Mouse (Mus musculus): ENCODE measurements around the gene Shroom1. TPM values are rescaled to one million over a fixed set of nuclear protein-coding genes. Genes with fewer than 3 reads are reported as not detected.

Gene Shroom1
- polyA plus RNA-seq, 1 experiment: 0.35 TPM

GRCm38 (mm10) chr11:53505026-53505663 is 48.1 kb downstream of the Shroom1 start:
- TF ChIP-seq POLR2A (IDR thresholded peaks at IDR 0.05; ENCODE audit: low read depth, low read length): no peak
- WGBS: 89% methylated on average over 5 of the region's 5 CpGs
- no peaks in the 10 kb centered on the region for H3K4me1 ChIP-seq (ENCODE audit: control insufficient read depth, insufficient read depth, insufficient read length)
- H3K27ac ChIP-seq (ENCODE audit: insufficient read depth, low read length): no peak overlapping the region
- no peak for DNase-seq (ENCODE audit: low read depth in 1 of 2, low spot score in 2 of 2)
- no peaks in the 10 kb centered on the region; the same call in 1 of the 2 replicates for H3K27me3 ChIP-seq (ENCODE audit: control insufficient read depth, insufficient read depth, low read length)
- no peaks in the 10 kb centered on the region for H3K36me3 ChIP-seq (ENCODE audit: control insufficient read depth, insufficient read depth, low read length)
- no peak overlapping the region for H3K4me3 ChIP-seq (ENCODE audit: extremely low read depth, insufficient read depth, insufficient read length)

- H3K27me3 ChIP-seq (ENCODE audit: control insufficient read depth, insufficient read depth, low read length): no peaks in the 10 kb centered on the region
- no peak overlapping the region for H3K27ac ChIP-seq (ENCODE audit: insufficient read depth, low read length)
- no peaks in the 10 kb centered on the region for H3K4me1 ChIP-seq (ENCODE audit: control insufficient read depth, insufficient read depth, insufficient read length)
- H3K4me3 ChIP-seq (ENCODE audit: extremely low read depth, insufficient read depth, insufficient read length): no peak overlapping the region
- WGBS: 92% methylated on average over 9 of the region's 9 CpGs
- H3K36me3 ChIP-seq (ENCODE audit: control insufficient read depth, insufficient read depth, low read length): no peaks in the 10 kb centered on the region
- no peak for DNase-seq (ENCODE audit: low read depth in 1 of 2, low spot score in 2 of 2)
- TF ChIP-seq POLR2A (IDR thresholded peaks at IDR 0.05; ENCODE audit: low read depth, low read length): no peak
Observed at GRCm38 (mm10) chr11:53507098-53507805, 50.2 kb downstream of the Shroom1 start.

DNA sequence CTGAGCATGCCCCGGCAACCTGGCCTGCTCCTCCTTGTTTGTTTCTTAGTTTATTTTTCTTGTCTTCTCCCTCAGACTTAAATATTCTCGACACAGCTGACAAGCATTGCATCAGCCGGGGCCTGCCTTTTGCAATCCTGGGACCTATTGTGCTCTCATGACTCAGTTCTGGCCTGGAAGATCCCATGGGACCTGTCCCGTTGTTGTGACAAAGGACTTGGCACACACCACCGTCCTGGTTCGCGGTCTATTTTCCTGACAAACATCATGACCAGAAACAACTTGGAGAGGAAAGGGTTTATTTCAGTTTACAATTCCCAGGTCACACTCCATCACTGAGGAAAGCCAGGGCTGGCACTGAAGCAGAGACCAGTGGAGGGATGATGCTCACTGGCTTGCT is 51.1 kb downstream of the Shroom1 start:
- no peaks in the 10 kb centered on the region for H3K4me1 ChIP-seq (ENCODE audit: control insufficient read depth, insufficient read depth, insufficient read length)
- no peaks in the 10 kb centered on the region for H3K27me3 ChIP-seq (ENCODE audit: control insufficient read depth, insufficient read depth, low read length)
- no peak for DNase-seq (ENCODE audit: low read depth in 1 of 2, low spot score in 2 of 2)
- WGBS: 88% methylated on average over 7 of the region's 7 CpGs
- H3K27ac ChIP-seq (ENCODE audit: insufficient read depth, low read length): no peak overlapping the region
- TF ChIP-seq CTCF (IDR thresholded peaks at IDR 0.05; ENCODE audit: extremely low read depth, insufficient read depth, insufficient read length, insufficient replicate concordance) (no peak), POLR2A (IDR thresholded peaks at IDR 0.05; ENCODE audit: low read depth, low read length) (no peak)
- no peaks in the 10 kb centered on the region for H3K36me3 ChIP-seq (ENCODE audit: control insufficient read depth, insufficient read depth, low read length)
- no peak overlapping the region for H3K4me3 ChIP-seq (ENCODE audit: extremely low read depth, insufficient read depth, insufficient read length)

- no peak overlapping the region for H3K27ac ChIP-seq (ENCODE audit: insufficient read depth, low read length)
- no peak for DNase-seq (ENCODE audit: low read depth in 1 of 2, low spot score in 2 of 2)
- no peaks in the 10 kb centered on the region for H3K36me3 ChIP-seq (ENCODE audit: control insufficient read depth, insufficient read depth, low read length)
- 86% methylated on average over 3 of the region's 3 CpGs for WGBS
- no peaks in the 10 kb centered on the region for H3K27me3 ChIP-seq (ENCODE audit: control insufficient read depth, insufficient read depth, low read length)
- no peaks in the 10 kb centered on the region for H3K4me1 ChIP-seq (ENCODE audit: control insufficient read depth, insufficient read depth, insufficient read length)
- TF ChIP-seq CTCF (IDR thresholded peaks at IDR 0.05; ENCODE audit: extremely low read depth, insufficient read depth, insufficient read length, insufficient replicate concordance): no peak
- TF ChIP-seq POLR2A (IDR thresholded peaks at IDR 0.05; ENCODE audit: low read depth, low read length): no peak
- H3K4me3 ChIP-seq (ENCODE audit: extremely low read depth, insufficient read depth, insufficient read length): no peak overlapping the region
Observed at GRCm38 (mm10) chr11:53508591-53508990, 51.6 kb downstream of the Shroom1 start.

DNA sequence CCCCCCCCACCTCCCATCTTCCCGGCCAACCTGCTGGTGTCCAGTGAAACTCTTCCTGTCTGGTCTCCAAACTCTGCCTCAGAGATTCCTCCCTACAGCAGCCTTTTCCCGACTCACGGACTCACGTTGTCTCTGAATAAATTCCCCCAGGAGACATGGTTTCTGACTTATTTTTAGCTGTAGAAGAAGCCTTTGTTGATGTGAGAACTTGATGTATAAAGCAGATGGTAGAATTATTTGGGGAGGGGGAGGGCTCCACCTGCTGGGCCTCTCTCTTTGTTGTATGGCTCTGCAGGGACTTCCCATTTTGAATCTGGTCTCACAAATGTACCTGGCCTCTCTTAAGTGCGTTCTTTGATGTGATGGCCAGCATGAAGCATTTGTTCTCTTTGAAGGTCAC is 53.3 kb downstream of the Shroom1 start:
- H3K4me1 ChIP-seq (ENCODE audit: control insufficient read depth, insufficient read depth, insufficient read length): no peaks in the 10 kb centered on the region
- DNase-seq (ENCODE audit: low read depth in 1 of 2, low spot score in 2 of 2): no peak
- 44% methylated on average over 5 of the region's 5 CpGs for WGBS
- H3K27me3 ChIP-seq (ENCODE audit: control insufficient read depth, insufficient read depth, low read length): no peaks in the 10 kb centered on the region
- H3K4me3 ChIP-seq (ENCODE audit: extremely low read depth, insufficient read depth, insufficient read length): no peak overlapping the region
- no peak overlapping the region for H3K27ac ChIP-seq (ENCODE audit: insufficient read depth, low read length)
- H3K36me3 ChIP-seq (ENCODE audit: control insufficient read depth, insufficient read depth, low read length): no peaks in the 10 kb centered on the region
- no peak for TF ChIP-seq POLR2A (IDR thresholded peaks at IDR 0.05; ENCODE audit: low read depth, low read length)
- TF ChIP-seq CTCF (IDR thresholded peaks at IDR 0.05; ENCODE audit: extremely low read depth, insufficient read depth, insufficient read length, insufficient replicate concordance): no peak

DNA sequence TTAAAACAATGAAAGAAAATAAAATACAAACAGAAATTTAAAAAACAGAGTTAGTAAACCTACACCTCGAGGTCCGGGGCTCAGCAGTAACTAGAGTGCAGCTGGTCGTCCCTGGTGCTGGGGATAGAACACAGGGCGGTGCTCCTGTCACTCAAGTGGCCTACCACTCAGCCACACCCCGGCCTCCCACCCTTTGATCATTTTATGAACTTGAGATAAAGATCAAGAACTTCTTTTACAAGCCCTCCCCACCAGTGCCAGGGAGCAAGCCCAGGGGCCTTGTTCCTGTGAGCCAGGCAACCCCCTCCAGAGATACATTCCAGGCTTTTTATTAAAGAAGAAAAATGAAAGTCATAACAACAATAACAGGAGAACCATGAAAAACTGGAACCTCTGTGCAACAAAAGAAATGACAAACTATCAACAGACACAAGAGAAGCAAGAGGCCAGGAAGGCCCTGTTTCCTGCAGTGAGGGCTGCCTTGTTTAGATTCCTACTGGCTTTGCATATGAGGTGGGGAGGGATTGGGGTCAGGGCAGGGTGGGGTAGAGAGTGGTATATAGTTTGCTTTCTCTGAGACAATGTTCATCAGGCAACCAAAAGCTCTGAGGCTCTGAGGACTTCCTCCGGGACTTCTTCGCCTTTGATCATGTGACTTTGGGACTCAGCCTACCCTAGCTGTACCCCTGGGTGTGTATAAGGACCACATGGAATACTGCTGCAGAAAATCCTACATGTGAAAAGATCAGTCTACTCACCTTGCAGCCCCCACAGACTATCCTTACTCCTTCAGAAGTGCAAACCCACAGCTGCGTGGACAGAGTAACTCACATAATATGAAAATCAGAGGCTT is 60.0 kb downstream of the Shroom1 start:
- peak in 1 of 2 experiments; percentile 4 for DNase-seq (ENCODE audit: low read depth in 1 of 2, low spot score in 2 of 2)
- H3K27ac ChIP-seq (ENCODE audit: insufficient read depth, low read length): no peak overlapping the region
- WGBS: 45% methylated on average over 8 of the region's 8 CpGs
- H3K4me1 ChIP-seq (ENCODE audit: control insufficient read depth, insufficient read depth, insufficient read length): peaks cover 5% of the 10 kb centered on the region
- H3K4me3 ChIP-seq (ENCODE audit: extremely low read depth, insufficient read depth, insufficient read length): no peak overlapping the region
- no peaks in the 10 kb centered on the region for H3K36me3 ChIP-seq (ENCODE audit: control insufficient read depth, insufficient read depth, low read length)
- peaks cover 7% of the 10 kb centered on the region for H3K27me3 ChIP-seq (ENCODE audit: control insufficient read depth, insufficient read depth, low read length)
- no peak for TF ChIP-seq POLR2A (IDR thresholded peaks at IDR 0.05; ENCODE audit: low read depth, low read length)
- TF ChIP-seq CTCF (IDR thresholded peaks at IDR 0.05; ENCODE audit: extremely low read depth, insufficient read depth, insufficient read length, insufficient replicate concordance): no peak

Other genes with a start within 250 kb of the Shroom1 start
- 12.7 and 18.7 TPM in 2 replicates for gene Hspa4, start 156.7 kb upstream of the Shroom1 start, polyA plus RNA-seq (2012; rRNA removed)
- gene Zcchc10, start 132.5 kb upstream of the Shroom1 start, polyA plus RNA-seq (2012; rRNA removed): 3.4 and 4.4 TPM in 2 replicates
- 7.9 and 8.9 TPM in 2 replicates for gene Aff4, start 106.4 kb upstream of the Shroom1 start, polyA plus RNA-seq (2012; rRNA removed)
- gene Leap2, start 34.0 kb upstream of the Shroom1 start, polyA plus RNA-seq (2012; rRNA removed): not detected in 2 replicates
- gene Uqcrq, start 26.4 kb upstream of the Shroom1 start, polyA plus RNA-seq (2012; rRNA removed): 157 and 202 TPM in 2 replicates
- 0.32 and 0.40 TPM in 2 replicates for gene Gdf9, start 26.2 kb upstream of the Shroom1 start, polyA plus RNA-seq (2012; rRNA removed)
- gene Gm10447, start 95 bp upstream of the Shroom1 start, polyA plus RNA-seq (2012; rRNA removed): 0.04 TPM in 1 of 2 replicates, not detected in the other
- not detected in 2 replicates for gene Gm9837, start 13.3 kb downstream of the Shroom1 start, polyA plus RNA-seq (2012; rRNA removed)
- not detected in 2 replicates for gene Gm9945, start 23.0 kb downstream of the Shroom1 start, polyA plus RNA-seq (2012; rRNA removed)
- 10.6 and 13.9 TPM in 2 replicates for gene Sowaha, start 23.1 kb downstream of the Shroom1 start, polyA plus RNA-seq (2012; rRNA removed)
- gene Sept8, start 62.1 kb downstream of the Shroom1 start, polyA plus RNA-seq (2012; rRNA removed): 13.9 and 15.3 TPM in 2 replicates
- 1.2 and 1.3 TPM in 2 replicates for gene Kif3a, start 110.2 kb downstream of the Shroom1 start, polyA plus RNA-seq (2012; rRNA removed)
- gene Il4, start 161.5 kb downstream of the Shroom1 start, polyA plus RNA-seq (2012; rRNA removed): 0.68 TPM in 1 of 2 replicates, not detected in the other
- not detected in 2 replicates for gene Il13, start 177.5 kb downstream of the Shroom1 start, polyA plus RNA-seq (2012; rRNA removed)

All from spleen, adult 2 months (tissue).